In the genomic region with DNA sequence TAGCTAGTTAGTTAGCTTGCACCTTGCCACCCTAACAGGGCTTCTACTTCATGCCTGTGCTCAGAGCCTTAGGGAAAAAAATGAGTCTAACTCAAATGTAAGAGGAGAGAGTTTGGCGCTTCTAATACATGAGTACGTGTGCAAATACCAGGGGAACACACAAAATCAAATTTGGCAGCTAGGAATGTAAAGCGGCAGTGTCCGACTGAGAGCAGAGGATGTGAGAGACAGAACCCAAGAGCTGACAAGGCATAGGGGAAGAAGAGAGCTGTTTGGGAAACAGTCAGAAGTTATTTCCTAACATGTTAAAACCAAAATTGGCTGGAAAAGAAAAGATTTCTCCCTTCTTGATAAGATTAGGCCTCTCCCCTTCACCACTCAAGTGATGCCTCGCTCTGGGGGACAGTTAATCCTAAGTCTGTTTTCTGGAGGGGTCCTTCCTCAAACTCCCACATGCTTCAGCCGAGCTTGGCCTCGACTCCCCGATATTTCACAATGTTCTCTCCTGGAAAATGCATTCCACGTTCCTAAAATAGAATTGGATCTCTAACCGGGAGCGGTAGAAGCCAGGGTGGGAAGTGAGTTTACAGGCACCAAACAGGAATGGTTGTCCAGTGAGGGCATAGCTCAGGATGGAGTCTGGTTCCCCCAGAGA, we compare ENCODE assay signal across 14 mouse cellular contexts.
A peak's percentile ranks its signal among the peaks of the same experiment; 100 is the strongest.
DNase-seq lines count a peak whose midpoint lies in the region; ATAC-seq and TF ChIP-seq lines count a peak whose summit lies in the region.
"Had no signal": no experiment of that assay in that cellular context is flagged by ENCODE, and none has a peak within 500 bp of the region (broad histone marks: within the 10 kb centered on the region; RNA-seq: fewer than 3 reads in every experiment).

No protein-coding gene starts in this region.

- ATAC-seq in lung, embryonic 15.5 days (ENCODE audit: borderline replicate concordance, extremely low read depth, low FRiP score, low TSS enrichment), result peak; percentile 51; the same call in 1 of the 2 replicates
- ATAC-seq: hindbrain, embryonic 16.5 days had no signal

- H3K36me3 ChIP-seq in lung, embryonic 15.5 days, result no peaks in the 10 kb centered on the region
- H3K36me3 ChIP-seq: embryonic facial prominence, embryonic 12.5 days; limb, embryonic 12.5 days had no signal

- no peaks in the 10 kb centered on the region for H3K9me3 ChIP-seq in lung, embryonic 15.5 days
- H3K9me3 ChIP-seq: embryonic facial prominence, embryonic 12.5 days; limb, embryonic 12.5 days had no signal

- intact Hi-C loops in left cerebral cortex, adult 2 months (cut with DNase I), result no loop called here

- DNase-seq in adrenal gland, adult 2 months, result peak; percentile 13
- DNase-seq in adrenal gland, postnatal 36 days, result no peak
- peak; percentile 26 for DNase-seq in ovary, postnatal 14 days (ENCODE audit: low spot score)
- DNase-seq in ovary, postnatal 36 days (ENCODE audit: low spot score), result no peak
- peak; percentile 6 for DNase-seq in yolk sac, embryonic 10.5 days (ENCODE audit: low spot score)
- no peak for DNase-seq in left cerebral cortex, adult 2 months (ENCODE audit: extremely low spot score in 1 of 2, low spot score in 2 of 2)
- DNase-seq in thymus, postnatal 10 days (ENCODE audit: low spot score in 2 of 2), result no peak
- DNase-seq: cerebellum, adult 8-10 months; thymus, postnatal 14 days had no signal

- H3K4me3 ChIP-seq in lung, embryonic 15.5 days, result no peak overlapping the region
- H3K4me3 ChIP-seq in left cerebral cortex, adult 2 months, result no peak overlapping the region
- H3K4me3 ChIP-seq: embryonic facial prominence, embryonic 12.5 days; limb, embryonic 12.5 days had no signal

- no peaks in the 10 kb centered on the region for H3K4me1 ChIP-seq in lung, embryonic 15.5 days

- no peaks in the 10 kb centered on the region; the same call in 1 of the 2 replicates for H3K27me3 ChIP-seq in lung, embryonic 15.5 days
- H3K27me3 ChIP-seq: embryonic facial prominence, embryonic 12.5 days had no signal

- 44% methylated on average over 11 of the region's 11 CpGs for WGBS in lung, embryonic 15.5 days

- no peak overlapping the region for H3K4me2 ChIP-seq in lung, embryonic 15.5 days
- H3K4me2 ChIP-seq: embryonic facial prominence, embryonic 12.5 days; limb, embryonic 12.5 days had no signal

- H3K9ac ChIP-seq in lung, embryonic 15.5 days, result no peak overlapping the region
- H3K9ac ChIP-seq: embryonic facial prominence, embryonic 12.5 days; limb, embryonic 12.5 days had no signal

- TF ChIP-seq CTCF in left cerebral cortex, adult 2 months (IDR thresholded peaks at IDR 0.05), result no peak

- no peak overlapping the region for H3K27ac ChIP-seq in lung, embryonic 15.5 days
- no peak overlapping the region for H3K27ac ChIP-seq in left cerebral cortex, adult 2 months
- H3K27ac ChIP-seq: embryonic facial prominence, embryonic 12.5 days; kidney, postnatal 0 days; limb, embryonic 12.5 days had no signal

Comparison
In these comparisons a context has a peak if more than half of its experiments do, and no peak if none do; other contexts are left out.
1. DNase-seq: peak in adrenal gland, adult 2 months (single experiment), ovary, postnatal 14 days (single experiment) and yolk sac, embryonic 10.5 days (single experiment); none in adrenal gland, postnatal 36 days (0 of 2), ovary, postnatal 36 days (single experiment), left cerebral cortex, adult 2 months (0 of 2) and thymus, postnatal 10 days (0 of 2).